Mouse (Mus musculus) CH12.LX (cell line): ENCODE data around the gene Cpa1. TPM values are rescaled to one million over a fixed set of nuclear protein-coding genes. Genes with fewer than 3 reads are reported as not detected.
A peak's percentile ranks its signal among the peaks of the same experiment; 100 is the strongest.

Experiments
- DNase-seq: peaks from one replicate; pipeline ENCODE4 v3.0.0-alpha.2; 2013; ENCODE audit errors: extremely low read depth
- H3K27ac ChIP-seq: 2 replicates; pipeline ENCODE4 v1.5.1; 2012; ENCODE audit warnings: low read depth, mild to moderate bottlenecking, control low read depth, moderate library complexity; ENCODE audit not compliant: insufficient read depth
- H3K27me3 ChIP-seq: replicated peaks from 2 replicates; pipeline ENCODE3; 2012; ENCODE audit warnings: inconsistent platforms
- H3K36me3 ChIP-seq, 2 experiments: replicated peaks in 1 of 2; 2 replicates each; pipeline versions ENCODE3 to v1.6.1; 2012; ENCODE audit warnings: inconsistent platforms in 1 of 2, low read length in 1 of 2, mild to moderate bottlenecking in 1 of 2, mixed read lengths in 1 of 2, moderate library complexity in 1 of 2; ENCODE audit not compliant: control insufficient read depth in 1 of 2, insufficient read depth in 1 of 2
- H3K4me1 ChIP-seq, 2 experiments: 2 replicates each; pipeline ENCODE4 v1.6.1; 2012; ENCODE audit warnings: inconsistent platforms in 1 of 2, moderate library complexity in 1 of 2; ENCODE audit not compliant: insufficient read depth in 2 of 2, control insufficient read depth in 1 of 2
- H3K4me2 ChIP-seq: 2 replicates; pipeline ENCODE4 v1.6.1; 2012; ENCODE audit warnings: low read depth, mild to moderate bottlenecking, control low read depth; ENCODE audit not compliant: poor library complexity, insufficient read depth, severe bottlenecking
- H3K4me3 ChIP-seq, 3 experiments: fragments of 150-350 bp in 1 of 3; sonication (generic) in 1 of 3; replicated peaks in 1 of 3; 2 replicates each; pipeline versions ENCODE3 to v1.5.1; 2011 to 2012; ENCODE audit warnings: low read depth in 2 of 3, low read length in 2 of 3, mild to moderate bottlenecking in 2 of 3, moderate library complexity in 2 of 3, control low read depth in 1 of 3, improper control_type of control experiment in 1 of 3, inconsistent platforms in 1 of 3, mixed read lengths in 1 of 3; ENCODE audit not compliant: poor library complexity in 1 of 3
- H3K79me2 ChIP-seq: replicated peaks from 2 replicates; pipeline ENCODE4 v1.6.1; 2012; ENCODE audit warnings: mild to moderate bottlenecking, moderate library complexity; ENCODE audit not compliant: control insufficient read depth, poor library complexity, insufficient read depth, severe bottlenecking; ENCODE audit errors: extremely low read depth
- H3K9ac ChIP-seq: 2 replicates; pipeline ENCODE4 v1.6.1; 2012; ENCODE audit warnings: low read depth, mild to moderate bottlenecking, control low read depth, moderate library complexity; ENCODE audit not compliant: insufficient read depth
- H3K9me3 ChIP-seq: replicated peaks from 2 replicates; pipeline ENCODE3; 2012; ENCODE audit warnings: low read length, inconsistent platforms, mixed read lengths
- BHLHE40 ChIP-seq: IDR thresholded peaks from 2 replicates; pipeline ENCODE4 v1.6.1; 2011; ENCODE audit warnings: mild to moderate bottlenecking, low read depth, low read length, improper control_type of control experiment
- CHD1 ChIP-seq: IDR thresholded peaks from 2 replicates; pipeline ENCODE4 v1.6.1; 2012; ENCODE audit warnings: low read depth, low read length, improper control_type of control experiment, inconsistent platforms
- CHD2 ChIP-seq: IDR thresholded peaks from 2 replicates; pipeline ENCODE4 v1.6.1; 2011; ENCODE audit warnings: low read length, improper control_type of control experiment
- CTCF ChIP-seq, 2 experiments: IDR thresholded peaks in 1 of 2; conservative IDR thresholded peaks in 1 of 2; 2 replicates each; pipeline ENCODE4 v1.5.1; 2011 to 2012; ENCODE audit warnings: low read depth in 2 of 2, low read length in 2 of 2, improper control_type of control experiment in 1 of 2, inconsistent platforms in 1 of 2, mild to moderate bottlenecking in 1 of 2, moderate library complexity in 1 of 2
- ELF1 ChIP-seq: IDR thresholded peaks from 2 replicates; pipeline ENCODE4 v1.6.1; 2014; ENCODE audit warnings: low read depth, mild to moderate bottlenecking, inconsistent platforms, low read length, improper control_type of control experiment
- EP300 ChIP-seq: IDR thresholded peaks from 2 replicates; pipeline ENCODE4 v1.6.1; 2011; ENCODE audit warnings: low read length, improper control_type of control experiment
- ETS1 ChIP-seq: conservative IDR thresholded peaks from 2 replicates; pipeline ENCODE4 v1.6.1; 2012; ENCODE audit warnings: low read depth, mild to moderate bottlenecking, inconsistent platforms, low read length, improper control_type of control experiment, moderate library complexity
- GABPA ChIP-seq: IDR thresholded peaks from 2 replicates; pipeline ENCODE4 v1.6.1; 2012; ENCODE audit warnings: low read depth, low read length, improper control_type of control experiment, inconsistent platforms; ENCODE audit not compliant: insufficient replicate concordance
- HCFC1 ChIP-seq: IDR thresholded peaks from 2 replicates; pipeline ENCODE4 v1.6.1; 2012; ENCODE audit warnings: low read depth, mild to moderate bottlenecking, inconsistent platforms, low read length, improper control_type of control experiment
- IRF4 ChIP-seq: IDR thresholded peaks from 2 replicates; pipeline ENCODE4 v1.6.1; 2014; ENCODE audit warnings: low read depth, mild to moderate bottlenecking, inconsistent platforms, low read length, improper control_type of control experiment
- JUN ChIP-seq: IDR thresholded peaks from 2 replicates; pipeline ENCODE4 v1.6.1; 2011; ENCODE audit warnings: low read depth, mild to moderate bottlenecking, low read length, improper control_type of control experiment, moderate library complexity; ENCODE audit not compliant: insufficient read depth
- KAT2A ChIP-seq: IDR thresholded peaks from 2 replicates; pipeline ENCODE4 v1.6.1; 2012; ENCODE audit warnings: low read length, improper control_type of control experiment, inconsistent platforms; ENCODE audit not compliant: insufficient replicate concordance
- MAFK ChIP-seq: IDR thresholded peaks from 2 replicates; pipeline ENCODE4 v1.6.1; 2011; ENCODE audit warnings: low read length, improper control_type of control experiment; ENCODE audit not compliant: insufficient replicate concordance
- MAX ChIP-seq: IDR thresholded peaks from 2 replicates; pipeline ENCODE4 v1.6.1; 2011; ENCODE audit warnings: low read length, improper control_type of control experiment
- MAZ ChIP-seq: IDR thresholded peaks from 2 replicates; pipeline ENCODE4 v1.6.1; 2012; ENCODE audit warnings: low read depth, mild to moderate bottlenecking, inconsistent platforms, low read length, improper control_type of control experiment, moderate library complexity
- NRF1 ChIP-seq: IDR thresholded peaks from 2 replicates; pipeline ENCODE4 v1.6.1; 2014; ENCODE audit warnings: low read depth, mild to moderate bottlenecking, inconsistent platforms, low read length, improper control_type of control experiment, moderate library complexity
- PAX5 ChIP-seq: IDR thresholded peaks from 2 replicates; pipeline ENCODE4 v1.6.1; 2012; ENCODE audit warnings: low read length, inconsistent platforms, mixed read lengths
- POLR2A ChIP-seq: IDR thresholded peaks from 2 replicates; pipeline ENCODE4 v1.6.1; 2011; ENCODE audit warnings: low read depth, mild to moderate bottlenecking, improper control_type of control experiment, low read length
- RAD21 ChIP-seq: IDR thresholded peaks from 2 replicates; pipeline ENCODE4 v1.6.1; 2011; ENCODE audit warnings: low read depth, mild to moderate bottlenecking, low read length, improper control_type of control experiment, moderate library complexity
- RCOR1 ChIP-seq: conservative IDR thresholded peaks from 2 replicates; pipeline ENCODE4 v1.6.1; 2012; ENCODE audit warnings: low read depth, mild to moderate bottlenecking, inconsistent platforms, low read length, improper control_type of control experiment
- SIN3A ChIP-seq: IDR thresholded peaks from 2 replicates; pipeline ENCODE4 v1.6.1; 2012; ENCODE audit warnings: low read length, improper control_type of control experiment, inconsistent platforms
- SMC3 ChIP-seq: IDR thresholded peaks from 2 replicates; pipeline ENCODE4 v1.6.1; 2011; ENCODE audit warnings: low read depth, low read length, improper control_type of control experiment
- TBP ChIP-seq: conservative IDR thresholded peaks from 2 replicates; pipeline ENCODE4 v1.6.1; 2011; ENCODE audit warnings: low read depth, low read length, improper control_type of control experiment
- TCF12 ChIP-seq: IDR thresholded peaks from 2 replicates; pipeline ENCODE4 v1.6.1; 2014; ENCODE audit warnings: low read depth, mild to moderate bottlenecking, inconsistent platforms, low read length, improper control_type of control experiment
- UBTF ChIP-seq: IDR thresholded peaks from 2 replicates; pipeline ENCODE4 v1.6.1; 2012; ENCODE audit warnings: low read depth, mild to moderate bottlenecking, inconsistent platforms, low read length, improper control_type of control experiment, moderate library complexity
- USF1 ChIP-seq: IDR thresholded peaks from 2 replicates; pipeline ENCODE4 v1.6.1; 2014; ENCODE audit warnings: low read depth, mild to moderate bottlenecking, inconsistent platforms, low read length, improper control_type of control experiment
- USF2 ChIP-seq: conservative IDR thresholded peaks from 2 replicates; pipeline ENCODE4 v1.6.1; 2011; ENCODE audit warnings: low read depth, low read length, improper control_type of control experiment
- ZC3H11A ChIP-seq: IDR thresholded peaks from 2 replicates; pipeline ENCODE4 v1.6.1; 2012; ENCODE audit warnings: low read depth, mild to moderate bottlenecking, inconsistent platforms, low read length, improper control_type of control experiment
- ZKSCAN1 ChIP-seq: IDR thresholded peaks from 2 replicates; pipeline ENCODE4 v1.6.1; 2012; ENCODE audit warnings: low read depth, inconsistent platforms, low read length, improper control_type of control experiment, borderline replicate concordance
- ZMIZ1 ChIP-seq: IDR thresholded peaks from 2 replicates; pipeline ENCODE4 v1.6.1; 2012; ENCODE audit warnings: low read depth, mild to moderate bottlenecking, inconsistent platforms, low read length, improper control_type of control experiment
- dilution Hi-C: fragments of 300-500 bp; cut with MboI; formaldehyde crosslinking; loops from 2 replicates; pipeline ENCODE4 v1.14.3; 2020; ENCODE audit warnings: low sequenced_read_pairs; ENCODE audit not compliant: extremely low pct_unique_long_range_greater_than_20kb, extremely low pct_ligation_motif_present
- in situ Hi-C: fragments of 300-500 bp; cut with MboI; formaldehyde crosslinking; loops from 3 replicates; pipeline ENCODE4 v1.14.3; 2019; ENCODE audit warnings: low sequenced_read_pairs, low pct_ligation_motif_present, low pct_unique_long_range_greater_than_20kb, mixed read lengths
- polyA plus RNA-seq: library from polyadenylated mRNA; unstranded; fragments of >175 nt; gene quantifications from 2 replicates; pipeline ENCODE4 v1.2.1, GENCODE M21; 2012; ENCODE audit warnings: low read depth; ENCODE audit not compliant: insufficient read length
- total RNA-seq, 2 experiments: library from RNA; depleted of rRNA; stranded (reverse); fragments of 300-350 nt in 1 of 2; fragments of >200 nt in 1 of 2; gene quantifications; 2 replicates each; pipeline ENCODE4 v1.2.3; 2012 to 2014

Cpa1 gene
- total and polyA plus RNA-seq, 3 experiments, result not detected

- no peak for TF ChIP-seq CHD2
- no peak for TF ChIP-seq UBTF
- TF ChIP-seq GABPA, result no peak
- no peak for TF ChIP-seq EP300
- TF ChIP-seq POLR2A, result no peak
- no peak for TF ChIP-seq MAZ
- no peak for TF ChIP-seq SMC3
- TF ChIP-seq ZKSCAN1, result no peak
- TF ChIP-seq MAX, result no peak
- no peak for TF ChIP-seq IRF4
- TF ChIP-seq SIN3A, result no peak
- TF ChIP-seq ZC3H11A, result no peak
- no peak for TF ChIP-seq ELF1
- TF ChIP-seq KAT2A, result no peak
- no peak for TF ChIP-seq RCOR1
- no peak for TF ChIP-seq HCFC1
- TF ChIP-seq USF1, result no peak
- no peak for TF ChIP-seq USF2
- TF ChIP-seq CHD1, result no peak
- no peak for TF ChIP-seq NRF1
- Histone ChIP-seq H3K9ac (no peak overlapping the region), H3K79me2 (no peaks in the 10 kb centered on the region), H3K4me2 (no peak overlapping the region), H3K9me3 (no peaks in the 10 kb centered on the region), H3K4me3 (no peak overlapping the region), H3K27ac (no peak overlapping the region), H3K27me3 (no peaks in the 10 kb centered on the region), H3K4me1 (peaks cover 0 to 30% of the 10 kb centered on the region in 2 experiments; a peak in 2 of 4 replicates), H3K36me3 (peaks cover 0 to 12% of the 10 kb centered on the region in 2 experiments)
- in situ Hi-C loops, result no loop called here
- dilution Hi-C loops, result no loop called here
- DNase-seq, result no peak
These were observed 41.4 kb downstream of the Cpa1 start for GRCm38 (mm10) chr6:30680442-30680841.

GRCm38 (mm10) chr6:30681935-30682900 is 43.2 kb downstream of the Cpa1 start:
- H3K9me3 ChIP-seq, result no peaks in the 10 kb centered on the region
- no peak overlapping the region for H3K27ac ChIP-seq
- H3K4me2 ChIP-seq, result peak overlapping the region; percentile 65
- in situ Hi-C loops, result no loop called here
- peak overlapping the region; percentile 14; the same call in 1 of the 2 replicates for H3K9ac ChIP-seq
- no peak overlapping the region for H3K4me3 ChIP-seq
- dilution Hi-C loops, result no loop called here
- H3K27me3 ChIP-seq, result no peaks in the 10 kb centered on the region
- no peaks in the 10 kb centered on the region for H3K79me2 ChIP-seq
- H3K36me3 ChIP-seq, result peaks cover 0 to 12% of the 10 kb centered on the region in 2 experiments
- DNase-seq, result peak; percentile 62
- H3K4me1 ChIP-seq, result peaks cover 0 to 40% of the 10 kb centered on the region in 2 experiments; a peak in 2 of 4 replicates
- TF ChIP-seq TBP, result 0 out of 2 replicates have a peak, but pooled peaks have one; percentile 33
- TF ChIP-seq TCF12, result peak; percentile 42; the same call in 1 of the 2 replicates
- no peak for TF ChIP-seq POLR2A
- TF ChIP-seq ETS1, result no peak
- TF ChIP-seq NRF1, result 0 out of 2 replicates have a peak, but pooled peaks have one; percentile 24
- no peak for TF ChIP-seq MAX
- no peak for TF ChIP-seq USF1
- TF ChIP-seq PAX5, result no peak
- TF ChIP-seq MAFK, result no peak
- TF ChIP-seq BHLHE40, result 0 out of 2 replicates have a peak, but pooled peaks have one; percentile 13
- no peak for TF ChIP-seq SIN3A
- no peak for TF ChIP-seq UBTF
- no peak for TF ChIP-seq RCOR1
- TF ChIP-seq ZKSCAN1, result no peak
- TF ChIP-seq GABPA, result no peak
- no peak for TF ChIP-seq CTCF (conservative IDR thresholded peaks at IDR 0.05 in 1 of 2, IDR thresholded peaks at IDR 0.05 in 1 of 2; ENCODE audit: low read depth in 2 of 2, low read length in 2 of 2)
- TF ChIP-seq KAT2A, result no peak
- TF ChIP-seq RAD21, result no peak
- no peak for TF ChIP-seq ZMIZ1
- peak; percentile 30; the same call in 1 of the 2 replicates for TF ChIP-seq EP300
- no peak for TF ChIP-seq ELF1
- no peak for TF ChIP-seq JUN
